Mouse (Mus musculus) ES-E14 (cell line): Measurements from ENCODE around the gene Frat1. TPM values are rescaled to one million over a fixed set of nuclear protein-coding genes. Genes with fewer than 3 reads are reported as not detected.

Experiments used
- DNase-seq: peaks from one replicate; pipeline ENCODE4 v3.0.0-alpha.2; 2013; ENCODE audit warnings: low read depth, low spot score
- H3K27ac ChIP-seq: 2 replicates; pipeline ENCODE4 v1.5.1; 2012; ENCODE audit warnings: low read depth, mild to moderate bottlenecking, low read length, moderate library complexity, mixed read lengths; ENCODE audit not compliant: poor library complexity, insufficient read depth, severe bottlenecking
- H3K36me3 ChIP-seq: 2 replicates; pipeline ENCODE4 v1.6.1; 2012; ENCODE audit warnings: mild to moderate bottlenecking, low read length, moderate library complexity, mixed read lengths; ENCODE audit not compliant: control insufficient read depth, poor library complexity, insufficient read depth, severe bottlenecking
- H3K4me1 ChIP-seq, 2 experiments: fragments of 150-350 bp in 1 of 2; sonication (generic) in 1 of 2; 2 replicates each; pipeline ENCODE4 v1.6.1; 2012; ENCODE audit warnings: low read length in 2 of 2, mild to moderate bottlenecking in 1 of 2, mixed read lengths in 1 of 2; ENCODE audit not compliant: control insufficient read depth in 2 of 2, insufficient read depth in 2 of 2, poor library complexity in 1 of 2
- H3K4me3 ChIP-seq, 2 experiments: fragments of 150-350 bp in 1 of 2; sonication (generic) in 1 of 2; 2 replicates each; pipeline ENCODE4 v1.5.1; 2012; ENCODE audit warnings: low read length in 2 of 2, low read depth in 1 of 2, mild to moderate bottlenecking in 1 of 2, mixed read lengths in 1 of 2; ENCODE audit not compliant: insufficient read depth in 1 of 2, poor library complexity in 1 of 2, severe bottlenecking in 1 of 2
- H3K9ac ChIP-seq: 2 replicates; pipeline ENCODE4 v1.6.1; 2012; ENCODE audit warnings: low read depth, mild to moderate bottlenecking, low read length, mixed read lengths; ENCODE audit not compliant: poor library complexity, insufficient read depth, severe bottlenecking
- H3K9me3 ChIP-seq: fragments of 150-350 bp; sonication (generic); 2 replicates; pipeline ENCODE4 v1.6.1; 2012; ENCODE audit warnings: low read depth, mild to moderate bottlenecking, low read length; ENCODE audit not compliant: control insufficient read depth, insufficient read depth
- CHD2 ChIP-seq: IDR thresholded peaks from 2 replicates; pipeline ENCODE4 v1.6.1; 2014; ENCODE audit warnings: mild to moderate bottlenecking, low read depth, low read length, inconsistent platforms
- HCFC1 ChIP-seq: IDR thresholded peaks from 2 replicates; pipeline ENCODE4 v1.6.1; 2012; ENCODE audit warnings: low read length, inconsistent platforms, borderline replicate concordance; ENCODE audit not compliant: insufficient read depth
- MAFK ChIP-seq: IDR thresholded peaks from 2 replicates; pipeline ENCODE4 v1.6.1; 2014; ENCODE audit warnings: mild to moderate bottlenecking, low read depth, low read length, inconsistent platforms; ENCODE audit not compliant: insufficient read depth
- ZC3H11A ChIP-seq: IDR thresholded peaks from 2 replicates; pipeline ENCODE4 v1.6.1; 2012; ENCODE audit warnings: low read depth, mild to moderate bottlenecking, inconsistent platforms, low read length, borderline replicate concordance
- ZNF384 ChIP-seq: IDR thresholded peaks from 2 replicates; pipeline ENCODE4 v1.6.1; 2012; ENCODE audit warnings: low read depth, low read length, inconsistent platforms
- in situ Hi-C, 2 experiments: fragments of 600-800 bp; cut with MboI; formaldehyde crosslinking; loops; one replicate each; pipeline ENCODE4 v1.15.1; 2025; ENCODE audit warnings: low sequenced_read_pairs in 2 of 2, inconsistent platforms in 1 of 2; ENCODE audit not compliant: unreplicated experiment in 2 of 2
- total RNA-seq: library from RNA; depleted of rRNA; stranded (reverse); fragments of 300-350 nt; gene quantifications from 2 replicates; pipeline ENCODE4 v1.2.3, GENCODE M21; 2012

Frat1 gene
- total RNA-seq, 1 experiment: 2.5 TPM

GRCm38 (mm10) chr19:41837194-41837916 lies 7.6 kb downstream of the Frat1 start:
- H3K36me3 ChIP-seq: no peaks in the 10 kb centered on the region
- in situ Hi-C loops: no loop called here
- DNase-seq: no peak
- no peak overlapping the region for H3K9ac ChIP-seq
- no peak overlapping the region for H3K27ac ChIP-seq
- no peak for TF ChIP-seq MAFK
- no peak for TF ChIP-seq ZNF384
- TF ChIP-seq HCFC1: no peak
- no peak for TF ChIP-seq ZC3H11A
- no peak for TF ChIP-seq CHD2
- H3K9me3 ChIP-seq: no peaks in the 10 kb centered on the region
- H3K4me3 ChIP-seq: no peak overlapping the region
- peaks cover 0 to 2% of the 10 kb centered on the region in 2 experiments; a peak in 1 of 4 replicates for H3K4me1 ChIP-seq

GRCm38 (mm10) chr19:41837917-41838261 lies 8.1 kb downstream of the Frat1 start:
- TF ChIP-seq MAFK (no peak), ZC3H11A (no peak), CHD2 (no peak), ZNF384 (no peak), HCFC1 (no peak)
- Histone ChIP-seq H3K9me3 (no peaks in the 10 kb centered on the region), H3K36me3 (no peaks in the 10 kb centered on the region), H3K4me1 (peaks cover 0 to 2% of the 10 kb centered on the region in 2 experiments; a peak in 1 of 4 replicates), H3K4me3 (no peak overlapping the region), H3K9ac (no peak overlapping the region), H3K27ac (no peak overlapping the region)
- DNase-seq: no peak
- in situ Hi-C loops: no loop called here

GRCm38 (mm10) chr19:41838808-41839207 lies 9.0 kb downstream of the Frat1 start:
- peaks cover 0 to 2% of the 10 kb centered on the region in 2 experiments; a peak in 1 of 4 replicates for H3K4me1 ChIP-seq
- no peaks in the 10 kb centered on the region for H3K9me3 ChIP-seq
- in situ Hi-C loops: no loop called here
- no peak for DNase-seq
- no peaks in the 10 kb centered on the region for H3K36me3 ChIP-seq
- TF ChIP-seq ZNF384 (no peak), MAFK (no peak), ZC3H11A (no peak), CHD2 (no peak), HCFC1 (no peak)
- H3K27ac ChIP-seq: no peak overlapping the region
- H3K9ac ChIP-seq: no peak overlapping the region
- no peak overlapping the region for H3K4me3 ChIP-seq

- no peak overlapping the region for H3K9ac ChIP-seq
- in situ Hi-C loops: no loop called here
- H3K4me3 ChIP-seq: no peak overlapping the region
Measured at GRCm38 (mm10) chr19:41839685-41840084, 9.9 kb downstream of the Frat1 start.

More at GRCm38 (mm10) chr19:41839685-41840084, 9.9 kb downstream of the Frat1 start:
- no peak overlapping the region for H3K27ac ChIP-seq
- no peak for TF ChIP-seq HCFC1
- no peak for TF ChIP-seq ZC3H11A
- no peak for TF ChIP-seq ZNF384
- no peak for TF ChIP-seq MAFK
- no peak for TF ChIP-seq CHD2
- H3K4me1 ChIP-seq: peaks cover 0 to 2% of the 10 kb centered on the region in 2 experiments; a peak in 1 of 4 replicates
- no peaks in the 10 kb centered on the region for H3K36me3 ChIP-seq
- no peak for DNase-seq
- H3K9me3 ChIP-seq: no peaks in the 10 kb centered on the region
